Mouse (Mus musculus): ENCODE results near the gene Nrip1.

Gene Nrip1

GRCm38 (mm10) chr16:76376661-76377060, 3.0 kb upstream of the Nrip1 start:
- in situ Hi-C loops (cut with MboI; ENCODE audit: low pct_unique_long_range_greater_than_20kb in 1 of 2, low sequenced_read_pairs in 2 of 2, unreplicated experiment in 1 of 2), result no loop called here

- in situ Hi-C loops (cut with MboI; ENCODE audit: low pct_unique_long_range_greater_than_20kb in 1 of 2, low sequenced_read_pairs in 2 of 2, unreplicated experiment in 1 of 2), result no loop called here
Observed at GRCm38 (mm10) chr16:76372941-76373561, 576 bp downstream of the Nrip1 start.

GRCm38 (mm10) chr16:76372045-76372940, 1.3 kb downstream of the Nrip1 start:
- in situ Hi-C loops (cut with MboI; ENCODE audit: low pct_unique_long_range_greater_than_20kb in 1 of 2, low sequenced_read_pairs in 2 of 2, unreplicated experiment in 1 of 2), result no loop called here

GRCm38 (mm10) chr16:76371614-76371917, 2.1 kb downstream of the Nrip1 start:
- in situ Hi-C loops (cut with MboI; ENCODE audit: low pct_unique_long_range_greater_than_20kb in 1 of 2, low sequenced_read_pairs in 2 of 2, unreplicated experiment in 1 of 2), result no loop called here

GRCm38 (mm10) chr16:76370716-76371613, 2.7 kb downstream of the Nrip1 start:
- in situ Hi-C loops (cut with MboI; ENCODE audit: low pct_unique_long_range_greater_than_20kb in 1 of 2, low sequenced_read_pairs in 2 of 2, unreplicated experiment in 1 of 2), result no loop called here

- in situ Hi-C loops (cut with MboI; ENCODE audit: low pct_unique_long_range_greater_than_20kb in 1 of 2, low sequenced_read_pairs in 2 of 2, unreplicated experiment in 1 of 2), result no loop called here
Observed at GRCm38 (mm10) chr16:76370041-76370715, 3.4 kb downstream of the Nrip1 start.

GRCm38 (mm10) chr16:76369236-76369635, 4.4 kb downstream of the Nrip1 start:
- in situ Hi-C loops (cut with MboI; ENCODE audit: low pct_unique_long_range_greater_than_20kb in 1 of 2, low sequenced_read_pairs in 2 of 2, unreplicated experiment in 1 of 2), result no loop called here

- in situ Hi-C loops (cut with MboI; ENCODE audit: low pct_unique_long_range_greater_than_20kb in 1 of 2, low sequenced_read_pairs in 2 of 2, unreplicated experiment in 1 of 2), result no loop called here
Observed at GRCm38 (mm10) chr16:76367261-76367908, 6.2 kb downstream of the Nrip1 start.

GRCm38 (mm10) chr16:76365790-76366406, 7.7 kb downstream of the Nrip1 start:
- in situ Hi-C loops (cut with MboI; ENCODE audit: low pct_unique_long_range_greater_than_20kb in 1 of 2, low sequenced_read_pairs in 2 of 2, unreplicated experiment in 1 of 2), result no loop called here

- in situ Hi-C loops (cut with MboI; ENCODE audit: low pct_unique_long_range_greater_than_20kb in 1 of 2, low sequenced_read_pairs in 2 of 2, unreplicated experiment in 1 of 2), result no loop called here
Observed at GRCm38 (mm10) chr16:76365237-76365636, 8.4 kb downstream of the Nrip1 start.

- in situ Hi-C loops (cut with MboI; ENCODE audit: low pct_unique_long_range_greater_than_20kb in 1 of 2, low sequenced_read_pairs in 2 of 2, unreplicated experiment in 1 of 2), result no loop called here
Observed at GRCm38 (mm10) chr16:76363641-76364040, 10.0 kb downstream of the Nrip1 start.

GRCm38 (mm10) chr16:76362982-76363381, 10.6 kb downstream of the Nrip1 start:
- in situ Hi-C loops (cut with MboI; ENCODE audit: low pct_unique_long_range_greater_than_20kb in 1 of 2, low sequenced_read_pairs in 2 of 2, unreplicated experiment in 1 of 2), result no loop called here

- in situ Hi-C loops (cut with MboI; ENCODE audit: low pct_unique_long_range_greater_than_20kb in 1 of 2, low sequenced_read_pairs in 2 of 2, unreplicated experiment in 1 of 2), result no loop called here
Observed at GRCm38 (mm10) chr16:76360441-76360840, 13.2 kb downstream of the Nrip1 start.

GRCm38 (mm10) chr16:76358757-76359156, 14.9 kb downstream of the Nrip1 start:
- in situ Hi-C loops (cut with MboI; ENCODE audit: low pct_unique_long_range_greater_than_20kb in 1 of 2, low sequenced_read_pairs in 2 of 2, unreplicated experiment in 1 of 2), result no loop called here

GRCm38 (mm10) chr16:76358128-76358748, 15.4 kb downstream of the Nrip1 start:
- in situ Hi-C loops (cut with MboI; ENCODE audit: low pct_unique_long_range_greater_than_20kb in 1 of 2, low sequenced_read_pairs in 2 of 2, unreplicated experiment in 1 of 2), result no loop called here

- in situ Hi-C loops (cut with MboI; ENCODE audit: low pct_unique_long_range_greater_than_20kb in 1 of 2, low sequenced_read_pairs in 2 of 2, unreplicated experiment in 1 of 2), result no loop called here
Observed at GRCm38 (mm10) chr16:76357155-76357554, 16.5 kb downstream of the Nrip1 start.

GRCm38 (mm10) chr16:76355947-76356550, 17.6 kb downstream of the Nrip1 start:
- in situ Hi-C loops (cut with MboI; ENCODE audit: low pct_unique_long_range_greater_than_20kb in 1 of 2, low sequenced_read_pairs in 2 of 2, unreplicated experiment in 1 of 2), result no loop called here

Data from mouse embryonic stem cell (cell line).